Mouse (Mus musculus) kidney, adult 8-10 months (tissue): ENCODE measurements around the gene Pnma1.

ENCODE experiments used
- DNase-seq, 2 experiments: peaks; one replicate each; pipeline ENCODE4 v3.0.0; 2022

Gene Pnma1

GRCm38 (mm10) chr12:84152352-84153190, 4.3 kb upstream of the Pnma1 start:
- peak in 1 of 2 experiments; percentile 1 for DNase-seq

- no peak for DNase-seq
These were observed 3.6 kb upstream of the Pnma1 start for GRCm38 (mm10) chr12:84151911-84152310.

DNA sequence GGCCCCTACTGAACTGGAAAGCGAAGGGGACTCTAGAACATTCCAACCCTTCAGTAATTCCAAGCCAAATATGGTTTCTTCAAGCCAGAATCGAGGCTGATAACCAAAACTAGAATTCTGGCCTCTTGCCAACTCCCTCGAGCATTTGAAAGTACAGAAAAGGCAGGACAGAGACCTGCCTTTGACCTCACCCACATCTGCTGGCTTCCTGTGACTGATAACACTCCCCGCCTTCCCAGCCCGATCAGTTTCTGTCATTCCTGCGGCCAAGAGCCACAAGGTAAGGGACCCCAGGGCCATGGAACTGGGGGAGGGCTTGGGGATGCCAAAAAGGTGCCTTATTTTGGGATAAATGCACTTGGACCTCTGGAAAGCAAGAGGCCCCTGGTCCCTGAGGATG, 2.7 kb upstream of the Pnma1 start:
- no peak for DNase-seq

DNA sequence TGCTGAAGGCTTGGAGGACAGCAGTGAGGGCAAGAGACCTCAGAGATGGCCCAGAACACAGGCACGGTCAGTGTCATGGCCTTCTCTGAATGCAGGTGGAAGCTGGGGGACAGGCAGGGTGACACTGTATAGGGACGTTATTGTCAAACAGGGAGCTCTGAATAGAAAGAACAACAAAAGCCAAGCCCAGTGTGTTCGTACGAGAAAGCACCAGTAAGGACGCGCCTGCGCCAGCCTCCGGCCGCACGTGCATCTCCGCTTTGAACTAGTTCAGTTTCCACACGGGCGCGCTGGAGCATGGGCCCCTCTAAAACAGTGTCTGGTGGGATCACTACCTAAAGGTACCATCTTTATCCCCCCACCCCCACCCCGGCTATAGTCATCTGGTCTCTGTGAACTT, 1.7 kb upstream of the Pnma1 start:
- DNase-seq: no peak

GRCm38 (mm10) chr12:84148622-84149012, 328 bp upstream of the Pnma1 start:
- DNase-seq: no peak

DNA sequence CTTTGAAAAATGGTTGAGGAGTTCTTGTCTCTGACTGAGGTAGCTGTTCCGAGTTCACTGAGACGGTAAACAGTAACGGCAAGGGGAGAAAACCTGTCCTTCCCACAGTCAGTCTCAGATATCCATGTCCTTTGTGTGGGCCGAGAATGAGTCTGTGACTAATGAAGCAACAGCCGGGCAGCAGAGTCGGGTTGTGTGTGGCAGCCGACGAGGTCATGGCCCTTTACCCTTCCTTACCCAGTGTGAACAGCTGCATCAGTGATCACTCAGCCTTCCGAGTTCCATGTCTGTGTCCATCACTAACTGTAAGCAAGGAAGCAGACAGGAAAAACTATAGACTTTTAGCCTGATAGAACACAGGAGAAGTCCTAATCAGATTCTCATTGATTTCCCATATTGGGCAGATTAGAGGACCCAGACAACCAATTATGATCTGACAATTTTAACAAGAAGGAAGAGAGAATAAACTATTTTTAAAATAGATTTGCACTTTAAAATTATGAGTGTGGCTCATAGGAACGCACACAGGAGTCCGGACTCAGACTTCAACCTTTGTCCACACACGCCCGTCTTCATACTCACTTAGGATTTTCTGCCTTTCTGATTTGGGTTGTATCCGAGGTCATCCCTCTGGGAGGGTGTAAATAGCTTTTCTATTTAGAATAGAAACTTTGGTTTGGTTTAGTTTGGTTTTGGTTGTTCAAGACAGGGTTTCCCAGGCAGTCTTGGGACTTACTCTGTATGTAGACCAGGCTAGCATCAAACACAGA, 5.8 kb downstream of the Pnma1 start:
- DNase-seq: peak in 1 of 2 experiments; percentile 43

DNA sequence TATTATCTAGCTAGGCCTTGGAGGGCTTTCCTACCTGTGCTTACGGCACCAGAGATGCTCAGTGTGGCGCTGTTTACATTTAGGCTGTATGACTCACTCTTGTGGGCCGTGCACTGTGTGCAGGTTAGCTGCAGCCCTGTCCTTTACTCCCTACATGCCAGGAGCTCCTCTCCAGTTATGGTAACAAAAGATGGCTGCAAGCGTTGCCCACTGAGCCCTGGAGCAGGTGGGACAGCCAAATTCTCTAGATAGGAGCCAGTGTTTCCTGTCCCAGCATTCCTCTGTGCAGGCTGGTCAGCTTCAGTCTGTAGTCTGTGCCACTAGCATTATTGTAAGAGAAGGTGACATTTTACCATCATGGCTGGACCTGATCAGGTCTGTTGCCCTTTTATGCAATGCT, 7.0 kb downstream of the Pnma1 start:
- DNase-seq: no peak

GRCm38 (mm10) chr12:84140135-84140534, 8.2 kb downstream of the Pnma1 start:
- no peak for DNase-seq

GRCm38 (mm10) chr12:84137131-84137530, 11.2 kb downstream of the Pnma1 start:
- DNase-seq: no peak

DNA sequence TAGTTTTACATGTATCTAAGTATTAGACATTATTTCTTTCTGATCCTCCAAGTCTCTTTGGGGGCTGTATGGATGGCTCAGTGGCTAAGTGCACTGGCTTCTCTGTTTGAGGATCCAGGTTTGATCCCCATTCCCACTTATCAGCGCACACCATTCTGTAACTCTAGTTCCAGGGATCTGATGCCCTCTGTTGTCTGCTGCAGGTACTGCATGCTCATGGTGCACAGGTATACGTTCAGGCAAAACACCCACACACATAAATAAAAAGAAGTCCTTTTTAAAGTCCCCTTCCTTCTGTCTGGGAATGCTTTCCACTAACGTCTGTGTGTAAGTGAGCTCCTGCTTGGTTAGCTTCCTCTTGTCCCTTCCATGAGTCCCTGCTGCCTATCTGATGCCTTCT, 16.0 kb downstream of the Pnma1 start:
- DNase-seq: peak in 1 of 2 experiments; percentile 57

- no peak for DNase-seq
These were observed 18.4 kb downstream of the Pnma1 start for GRCm38 (mm10) chr12:84129931-84130330.

GRCm38 (mm10) chr12:84128576-84128975, 19.7 kb downstream of the Pnma1 start:
- DNase-seq: no peak

DNA sequence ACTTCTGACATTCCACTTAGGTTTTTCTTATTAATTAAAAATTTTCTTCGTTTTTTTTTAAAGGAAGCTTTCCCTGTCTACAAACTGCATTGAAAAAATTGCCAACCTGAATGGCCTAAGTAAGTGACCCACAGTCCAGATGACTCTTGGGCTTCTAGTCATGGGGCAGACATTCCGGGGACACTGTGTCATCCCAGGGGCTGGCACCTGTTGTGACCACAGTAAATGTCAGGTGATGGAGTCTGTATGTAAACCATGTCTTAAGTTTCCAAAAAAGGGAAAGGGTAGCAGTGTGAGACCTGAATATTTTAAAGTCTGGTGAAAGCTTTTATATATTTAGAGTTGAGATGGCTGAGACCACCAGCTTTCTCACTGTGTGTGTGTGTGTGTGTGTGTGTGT, 21.4 kb downstream of the Pnma1 start:
- no peak for DNase-seq

- DNase-seq: no peak
These were observed 22.4 kb downstream of the Pnma1 start for GRCm38 (mm10) chr12:84125892-84126291.

DNA sequence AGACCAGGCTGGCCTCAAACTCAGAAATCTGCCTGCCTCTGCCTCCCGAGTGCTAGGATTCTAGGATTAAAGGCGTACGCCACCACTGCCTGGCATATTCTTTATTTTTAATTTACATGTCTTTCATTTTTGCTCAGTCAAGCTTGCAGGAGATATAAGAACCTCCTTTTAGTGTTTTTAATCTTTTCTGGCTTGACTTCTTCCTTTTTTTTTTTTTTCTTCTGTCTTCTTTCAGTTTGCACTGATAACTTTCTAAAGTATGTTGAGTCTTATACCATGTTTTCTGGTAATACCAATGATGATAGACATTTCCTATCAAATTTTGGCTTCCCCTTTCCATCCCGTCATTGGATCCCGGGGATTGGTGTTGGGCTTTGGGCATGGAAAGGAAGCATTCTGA, 28.7 kb downstream of the Pnma1 start:
- no peak for DNase-seq

- peak; percentile 88 for DNase-seq
These were observed 33.9 kb downstream of the Pnma1 start, which contains the start of gene Dnal1 for GRCm38 (mm10) chr12:84114153-84114994. TSS of gene Dnal1 (plus strand) at chr12:84114366.

- DNase-seq: no peak
These were observed 34.6 kb downstream of the Pnma1 start for GRCm38 (mm10) chr12:84113676-84114075.

DNA sequence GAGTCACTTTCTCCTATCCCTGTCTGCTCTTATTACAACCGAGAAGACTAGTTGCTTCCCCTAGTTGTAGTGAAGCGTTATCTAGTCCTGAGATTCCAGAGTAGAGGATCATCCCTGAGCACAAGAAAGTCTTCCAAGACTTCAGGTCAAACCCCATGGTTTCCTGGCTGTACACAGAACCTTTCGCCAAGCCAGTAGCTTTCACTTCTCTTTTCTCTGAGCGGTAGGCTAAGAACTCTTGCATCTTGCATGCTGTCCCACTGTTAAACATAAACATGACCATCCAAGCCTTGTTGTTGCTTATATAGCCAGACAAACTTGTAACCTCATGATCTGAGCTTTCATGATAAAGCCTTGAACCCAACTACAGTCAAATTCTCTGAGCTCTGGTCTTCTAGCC, 37.5 kb downstream of the Pnma1 start:
- no peak for DNase-seq

DNA sequence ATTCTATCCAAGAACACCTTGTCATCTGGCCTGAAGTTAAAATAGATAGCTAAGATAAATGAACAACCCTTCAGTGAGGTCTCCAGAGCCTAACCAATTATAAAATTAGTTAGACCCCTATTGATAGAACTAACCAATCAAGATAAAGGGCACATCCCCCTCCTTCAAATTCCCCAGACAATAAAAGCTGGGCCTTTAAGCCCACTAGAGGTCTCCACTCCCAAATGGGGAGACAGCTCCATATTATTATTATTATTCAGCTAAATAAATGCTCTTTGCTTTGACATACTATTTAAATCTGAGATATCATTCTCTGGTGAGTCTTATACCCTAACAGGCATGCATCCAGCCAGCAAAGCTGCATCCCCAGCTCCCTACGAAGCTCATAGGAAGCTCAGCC, 38.4 kb downstream of the Pnma1 start:
- no peak for DNase-seq

- DNase-seq: no peak
These were observed 40.6 kb downstream of the Pnma1 start for GRCm38 (mm10) chr12:84107692-84108091.

DNA sequence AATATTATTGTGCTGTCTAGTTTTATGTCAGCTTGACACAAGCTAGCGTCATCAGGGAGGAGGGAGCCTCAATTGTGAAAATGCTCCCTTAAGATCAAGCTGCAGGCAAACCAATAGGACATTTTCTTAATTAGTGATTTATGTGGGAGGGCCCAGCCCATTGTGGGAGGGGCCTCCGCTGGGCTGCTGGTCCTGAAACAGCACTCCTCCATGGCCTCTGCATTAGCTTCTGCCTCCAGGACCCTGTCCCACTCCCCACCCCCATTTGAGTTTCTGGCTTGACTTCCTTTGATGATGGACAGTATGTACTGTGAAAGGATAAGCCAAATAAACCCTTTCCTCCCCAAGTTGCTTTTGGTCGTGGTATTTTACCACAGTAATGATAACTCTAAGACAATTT, 41.3 kb downstream of the Pnma1 start:
- peak in 1 of 2 experiments; percentile 12 for DNase-seq

DNA sequence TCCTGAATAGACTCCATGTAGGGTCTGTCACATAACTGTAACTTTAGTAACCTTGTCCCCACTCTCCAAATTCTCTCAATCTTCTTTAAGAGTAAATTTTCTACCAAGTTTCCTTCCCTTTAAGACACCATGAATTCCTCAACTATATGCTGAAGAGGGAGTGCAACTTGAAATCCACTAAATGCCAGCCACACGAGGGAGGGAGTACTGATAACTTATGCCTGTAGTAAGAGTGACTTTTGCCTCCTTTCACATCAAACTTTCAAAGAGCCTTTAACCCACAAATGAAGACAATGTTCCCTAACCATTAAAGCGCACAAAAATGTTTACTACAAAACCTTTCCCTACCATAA, 46.8 kb downstream of the Pnma1 start:
- no peak for DNase-seq
